Mouse (Mus musculus) heart, adult 2 months (tissue): ENCODE measurements around the gene Igfbp6. TPM values are rescaled to one million over a fixed set of nuclear protein-coding genes. Genes with fewer than 3 reads are reported as not detected.

Experiments
- DNase-seq, 2 experiments: peaks; one replicate each; pipeline ENCODE4 v3.0.0; 2021
- H3K27ac ChIP-seq: fragments of 200-600 bp; 2 replicates; pipeline ENCODE4 v1.8.1; 2022
- H3K27me3 ChIP-seq: fragments of 200-500 bp; 2 replicates; pipeline ENCODE4 v1.6.1; 2012; ENCODE audit warnings: mild to moderate bottlenecking, low read length, inconsistent platforms, mixed read lengths; ENCODE audit not compliant: control insufficient read depth, insufficient read depth
- H3K36me3 ChIP-seq: fragments of 200-500 bp; 2 replicates; pipeline ENCODE4 v1.6.1; 2012; ENCODE audit warnings: low read length, inconsistent platforms; ENCODE audit not compliant: control insufficient read depth, insufficient read depth
- H3K4me1 ChIP-seq: fragments of 200-500 bp; 2 replicates; pipeline ENCODE4 v1.6.1; 2011; ENCODE audit warnings: low read length; ENCODE audit not compliant: control insufficient read depth, insufficient read depth
- H3K4me3 ChIP-seq: fragments of 200-600 bp; 2 replicates; pipeline ENCODE4 v1.8.1; 2022
- H3K79me2 ChIP-seq: fragments of 200-500 bp; replicated peaks from 2 replicates; pipeline ENCODE4 v1.6.1; 2012; ENCODE audit warnings: mild to moderate bottlenecking, inconsistent platforms, low read length, moderate library complexity, mixed read lengths; ENCODE audit not compliant: control insufficient read depth, insufficient read depth
- H3K9ac ChIP-seq: fragments of 200-500 bp; 2 replicates; pipeline ENCODE4 v1.6.1; 2012; ENCODE audit warnings: low read depth, mild to moderate bottlenecking, control low read depth, inconsistent platforms, low read length, mixed read lengths
- CTCF ChIP-seq: fragments of 200-600 bp; IDR thresholded peaks from 2 replicates; pipeline ENCODE4 v1.8.1; 2022; ENCODE audit warnings: antibody characterized with exemption, mild to moderate bottlenecking, moderate library complexity
- EP300 ChIP-seq: fragments of 200-500 bp; IDR thresholded peaks from 2 replicates; pipeline ENCODE4 v1.6.1; 2011; ENCODE audit warnings: low read depth, low read length, control low read depth; ENCODE audit not compliant: insufficient read depth
- POLR2A ChIP-seq: fragments of 200-500 bp; IDR thresholded peaks from 2 replicates; pipeline ENCODE4 v1.6.1; 2011; ENCODE audit warnings: mild to moderate bottlenecking, low read depth, low read length, control low read depth; ENCODE audit not compliant: insufficient read depth
- WGBS: fragments of 180-500 bp; shearing (Covaris S2); methylation state at CpG from one replicate; pipeline ENCODE4 v1.1.7; 2018; 5-methylcytosine and 5-hydroxymethylcytosine counted together
- intact Hi-C: fragments of 180-260 bp; cut with DNase I; formaldehyde crosslinking; loops from one replicate; pipeline ENCODE4 v1.15.1; 2025
- polyA plus RNA-seq: library from polyadenylated mRNA; depleted of rRNA; stranded (reverse); fragments of >200 nt; gene quantifications from 2 replicates; pipeline ENCODE4 v1.2.3, GENCODE M21; 2012
- total RNA-seq, 2 experiments: library from RNA; stranded (reverse); gene quantifications; 2 replicates each; pipeline ENCODE4 v1.2.3; 2021

Igfbp6 gene
- total and polyA plus RNA-seq, 3 experiments = 28.9 to 56.1 (median 31.7) TPM

- H3K79me2 ChIP-seq = no peaks in the 10 kb centered on the region
- TF ChIP-seq EP300 (no peak), CTCF (no peak), POLR2A (no peak)
- intact Hi-C loops = no loop called here
- no peak overlapping the region for H3K9ac ChIP-seq
- DNase-seq = no peak
- WGBS = 87% methylated on average over 5 of the region's 5 CpGs
- H3K4me1 ChIP-seq = peaks cover 2% of the 10 kb centered on the region; the same call in 1 of the 2 replicates
- H3K27ac ChIP-seq = no peak overlapping the region
- no peak overlapping the region for H3K4me3 ChIP-seq
- no peaks in the 10 kb centered on the region for H3K36me3 ChIP-seq
- no peaks in the 10 kb centered on the region for H3K27me3 ChIP-seq
Measured at GRCm38 (mm10) chr15:102141120-102141519, 3.0 kb upstream of the Igfbp6 start.

DNA sequence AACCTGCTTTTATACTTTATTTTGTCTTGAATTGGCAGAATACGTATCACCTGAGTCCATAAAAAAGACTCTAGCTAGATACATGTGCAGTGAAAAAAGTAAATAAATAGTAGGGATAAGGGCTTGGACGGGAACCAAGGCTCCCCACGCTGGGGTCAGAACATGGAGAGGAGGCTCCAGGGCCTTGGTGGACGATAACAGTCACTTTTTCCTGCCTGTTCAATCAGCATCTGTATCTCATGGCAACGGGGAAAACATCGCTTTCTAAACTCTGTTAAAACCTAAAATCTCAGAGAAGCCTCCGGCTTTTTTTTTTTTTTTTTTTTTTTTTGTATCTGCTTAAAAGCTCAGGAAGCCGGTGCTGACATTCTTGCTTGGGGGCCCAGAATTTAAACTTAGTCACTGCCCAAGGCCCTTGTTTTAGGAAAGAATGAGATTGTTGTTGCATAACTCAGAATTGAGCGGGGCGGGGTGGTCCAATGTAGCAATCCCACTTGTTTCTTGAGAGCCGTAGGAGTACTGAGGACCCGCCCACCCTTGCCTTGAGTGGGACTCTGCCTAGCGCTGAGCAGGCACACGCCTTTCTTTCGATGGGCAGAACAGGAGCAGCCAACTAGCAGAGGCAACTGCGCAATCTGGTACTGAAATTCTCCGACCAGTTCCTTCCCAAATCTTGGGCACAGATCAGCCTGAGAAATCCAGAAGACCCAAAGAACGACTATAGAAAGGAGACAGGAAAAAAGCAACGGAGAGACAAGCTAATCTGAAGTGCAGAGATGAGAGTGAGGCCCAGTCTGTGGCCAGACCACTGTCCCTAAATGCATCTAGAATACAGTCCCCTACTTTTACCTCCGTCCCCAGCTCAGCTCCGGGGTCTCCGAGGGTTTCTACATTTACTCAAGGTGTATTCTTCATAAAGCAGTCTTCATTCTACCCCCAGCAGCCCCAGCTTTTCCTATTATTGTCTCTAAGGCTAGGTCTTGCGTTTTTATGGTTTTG lies 949 bp upstream of the Igfbp6 start:
- WGBS = 46% methylated on average over 23 of the region's 23 CpGs
- no peak for TF ChIP-seq CTCF
- 0 out of 2 replicates have a peak, but pooled peaks have one; percentile 7 for TF ChIP-seq EP300
- peak; percentile 60; the same call in 1 of the 2 replicates for TF ChIP-seq POLR2A
- Histone ChIP-seq H3K4me1 (peaks cover 4% of the 10 kb centered on the region; the same call in 1 of the 2 replicates), H3K79me2 (no peaks in the 10 kb centered on the region), H3K36me3 (no peaks in the 10 kb centered on the region), H3K4me3 (no peak overlapping the region), H3K27me3 (no peaks in the 10 kb centered on the region), H3K9ac (no peak overlapping the region), H3K27ac (peak overlapping the region; percentile 54)
- intact Hi-C loops = no loop called here
- peak; percentile 60 to 78 for DNase-seq

DNA sequence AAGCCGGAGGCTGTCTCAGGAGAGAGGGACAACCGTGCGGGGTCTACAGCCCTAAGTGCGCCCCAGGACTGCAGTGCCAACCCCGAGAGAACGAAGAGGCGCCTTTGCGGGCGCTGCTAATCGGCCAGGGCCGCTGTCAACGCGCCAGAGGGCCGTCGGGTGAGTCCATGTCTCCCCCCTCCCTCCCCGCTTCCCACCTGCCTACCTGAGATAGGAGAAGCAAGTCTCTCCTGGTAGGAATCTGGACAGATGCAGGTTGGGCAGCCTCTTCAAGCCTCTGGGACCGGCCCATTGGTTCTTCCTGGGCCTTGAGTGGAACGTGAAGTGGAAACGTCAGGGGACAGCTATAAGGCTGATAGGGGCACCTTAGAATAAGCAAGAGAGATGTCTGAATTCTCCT lies 564 bp downstream of the Igfbp6 start:
- H3K27me3 ChIP-seq = no peaks in the 10 kb centered on the region
- H3K4me3 ChIP-seq = peak overlapping the region; percentile 9; the same call in 1 of the 2 replicates
- peak overlapping the region; percentile 38 for H3K9ac ChIP-seq
- intact Hi-C loops = no loop called here
- WGBS = 41% methylated on average over 19 of the region's 19 CpGs
- H3K36me3 ChIP-seq = no peaks in the 10 kb centered on the region
- TF ChIP-seq EP300 = no peak
- no peak for TF ChIP-seq POLR2A
- no peak for TF ChIP-seq CTCF
- H3K79me2 ChIP-seq = no peaks in the 10 kb centered on the region
- H3K4me1 ChIP-seq = peaks cover 4% of the 10 kb centered on the region; the same call in 1 of the 2 replicates
- no peak for DNase-seq
- H3K27ac ChIP-seq = peak overlapping the region; percentile 24; the same call in 1 of the 2 replicates

DNA sequence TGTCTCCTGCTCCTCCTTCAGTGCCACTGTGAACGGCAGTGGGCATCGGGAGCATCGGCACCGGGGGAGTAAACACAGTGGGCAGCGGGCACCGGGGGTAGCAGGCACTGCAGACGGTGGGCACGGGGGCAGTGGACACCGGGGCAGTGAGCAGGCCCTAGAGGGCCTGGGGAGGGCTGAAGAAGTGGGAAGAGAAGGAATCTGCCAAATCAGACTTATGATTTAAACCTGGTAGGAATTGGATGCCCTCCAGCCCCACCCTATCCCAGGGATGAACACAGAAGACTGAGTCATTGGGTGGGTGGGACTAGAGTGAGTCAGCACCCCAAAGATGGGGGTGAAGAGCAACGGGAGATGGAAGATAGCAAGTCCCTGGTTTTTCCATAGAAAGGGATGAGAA lies 1.2 kb downstream of the Igfbp6 start:
- WGBS = 80% methylated on average over 10 of the region's 10 CpGs
- H3K79me2 ChIP-seq = no peaks in the 10 kb centered on the region
- no peak overlapping the region for H3K4me3 ChIP-seq
- H3K27me3 ChIP-seq = no peaks in the 10 kb centered on the region
- no peaks in the 10 kb centered on the region for H3K36me3 ChIP-seq
- peak; percentile 41 to 55 for DNase-seq
- peak overlapping the region; percentile 9; the same call in 1 of the 2 replicates for H3K9ac ChIP-seq
- H3K27ac ChIP-seq = no peak overlapping the region; the same call in 1 of the 2 replicates
- intact Hi-C loops = no loop called here
- TF ChIP-seq CTCF (no peak), EP300 (no peak), POLR2A (no peak)
- H3K4me1 ChIP-seq = peaks cover 6% of the 10 kb centered on the region; the same call in 1 of the 2 replicates

DNA sequence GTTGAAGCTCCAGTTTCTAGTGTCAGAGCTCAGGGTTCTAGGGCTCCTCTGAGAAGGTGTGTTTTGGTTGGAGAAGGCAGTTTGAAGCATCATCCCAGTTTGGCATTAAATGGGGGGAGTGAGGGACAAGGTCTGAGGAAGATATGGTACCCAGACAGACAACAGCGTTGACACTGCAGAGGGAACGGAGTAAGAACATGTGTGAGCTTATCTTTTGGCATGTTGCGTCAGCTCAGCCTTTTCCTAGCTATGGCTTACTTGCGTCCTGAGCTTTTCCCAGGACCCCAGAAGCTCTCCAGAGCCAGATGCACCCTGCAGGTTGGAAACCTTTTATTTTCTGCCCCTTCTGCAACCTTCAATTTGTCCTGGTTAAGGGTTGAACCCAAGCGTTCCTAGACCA lies 1.9 kb downstream of the Igfbp6 start:
- no peaks in the 10 kb centered on the region for H3K79me2 ChIP-seq
- no peak for TF ChIP-seq EP300
- no peak for TF ChIP-seq CTCF
- WGBS = 73% methylated on average over 5 of the region's 5 CpGs

More for the DNA sequence above, 1.9 kb downstream of the Igfbp6 start:
- Histone ChIP-seq H3K36me3 (no peaks in the 10 kb centered on the region), H3K4me1 (peaks cover 10% of the 10 kb centered on the region), H3K4me3 (no peak overlapping the region), H3K27ac (no peak overlapping the region), H3K27me3 (no peaks in the 10 kb centered on the region), H3K9ac (no peak overlapping the region)
- intact Hi-C loops = loop anchor here (2.0 kb wide), 2 partner anchors 37 to 157 kb away; no protein-coding TSS in a partner anchor
- DNase-seq = no peak
